Mouse (Mus musculus) neural tube, embryonic 12.5 days (tissue): Measurements from ENCODE around the gene Speg. TPM values are rescaled to one million over a fixed set of nuclear protein-coding genes. Genes with fewer than 3 reads are reported as not detected.

ENCODE experiments used
- ATAC-seq: fragments of 200-750 bp; cut with Nextera tagmentation; 2 replicates; pipeline ENCODE4 v1.8.0; 2017; ENCODE audit warnings: low read depth, mild to moderate bottlenecking, moderate TSS enrichment, moderate library complexity; ENCODE audit not compliant: low FRiP score
- H3K27ac ChIP-seq: fragments of 300-500 bp; sonication (generic); 2 replicates; pipeline ENCODE4 v1.5.1; 2016
- H3K27me3 ChIP-seq: fragments of 300-500 bp; sonication (generic); replicated peaks from 2 replicates; pipeline ENCODE4 v1.6.1; 2016; ENCODE audit warnings: mild to moderate bottlenecking
- H3K36me3 ChIP-seq: fragments of 300-500 bp; sonication (generic); 2 replicates; pipeline ENCODE4 v1.6.1; 2016; ENCODE audit warnings: mild to moderate bottlenecking
- H3K4me1 ChIP-seq: fragments of 300-500 bp; sonication (generic); 2 replicates; pipeline ENCODE4 v1.6.1; 2016
- H3K4me2 ChIP-seq: fragments of 300-500 bp; sonication (generic); replicated peaks from 2 replicates; pipeline ENCODE4 v1.6.1; 2016; ENCODE audit warnings: mild to moderate bottlenecking
- H3K4me3 ChIP-seq: fragments of 300-500 bp; sonication (generic); 2 replicates; pipeline ENCODE4 v1.5.1; 2016
- H3K9ac ChIP-seq: fragments of 300-500 bp; sonication (generic); 2 replicates; pipeline ENCODE4 v1.6.1; 2016; ENCODE audit warnings: mild to moderate bottlenecking
- H3K9me3 ChIP-seq: fragments of 300-500 bp; sonication (generic); 2 replicates; pipeline ENCODE4 v1.6.1; 2016; ENCODE audit warnings: mild to moderate bottlenecking
- WGBS: fragments of 180-500 bp; shearing (Covaris S2); methylation state at CpG from one replicate; pipeline ENCODE4 v1.1.7; 2016; 5-methylcytosine and 5-hydroxymethylcytosine counted together
- polyA plus RNA-seq: library from polyadenylated mRNA; unstranded; fragments of >200 nt; fragmentation: Nextera tagmentation; extraction: Ambion mirVana; gene quantifications from 2 replicates; pipeline ENCODE4 v1.2.1, GENCODE M21; 2016

Speg gene
- polyA plus RNA-seq, 1 experiment from 2014 or later: 15.8 TPM

- WGBS: 38% methylated on average over 10 of the region's 10 CpGs
- ATAC-seq: no peak
- peaks cover 4% of the 10 kb centered on the region; the same call in 1 of the 2 replicates for H3K36me3 ChIP-seq
These were observed 50.8 kb downstream of the Speg start for GRCm38 (mm10) chr1:75425796-75426471.

GRCm38 (mm10) chr1:75435475-75436328 lies 60.6 kb downstream of the Speg start, which contains the start of gene Gmppa:
Gene Gmppa (plus strand): TSS chr1:75435930.
- ATAC-seq: peak; percentile 84
- Histone ChIP-seq H3K27ac (no peak within 1 kb of the TSS), H3K9ac (peak within 1 kb of the TSS; percentile 62), H3K36me3 (peaks cover 8% of the 10 kb centered on the region), H3K9me3 (no peaks in the 10 kb centered on the region), H3K4me3 (peak within 1 kb of the TSS; percentile 57), H3K4me1 (peaks cover 24% of the 10 kb centered on the region), H3K27me3 (no peaks in the 10 kb centered on the region), H3K4me2 (peak within 1 kb of the TSS; percentile 74)
- 6% methylated on average over 28 of the region's 28 CpGs for WGBS

More at GRCm38 (mm10) chr1:75425796-75426471, 50.8 kb downstream of the Speg start:
- H3K27me3 ChIP-seq: peaks cover 52% of the 10 kb centered on the region
- H3K4me1 ChIP-seq: peaks cover 26% of the 10 kb centered on the region
- no peak overlapping the region for H3K9ac ChIP-seq
- no peak overlapping the region for H3K27ac ChIP-seq
- H3K4me2 ChIP-seq: no peak overlapping the region
- H3K9me3 ChIP-seq: no peaks in the 10 kb centered on the region
- H3K4me3 ChIP-seq: no peak overlapping the region

DNA sequence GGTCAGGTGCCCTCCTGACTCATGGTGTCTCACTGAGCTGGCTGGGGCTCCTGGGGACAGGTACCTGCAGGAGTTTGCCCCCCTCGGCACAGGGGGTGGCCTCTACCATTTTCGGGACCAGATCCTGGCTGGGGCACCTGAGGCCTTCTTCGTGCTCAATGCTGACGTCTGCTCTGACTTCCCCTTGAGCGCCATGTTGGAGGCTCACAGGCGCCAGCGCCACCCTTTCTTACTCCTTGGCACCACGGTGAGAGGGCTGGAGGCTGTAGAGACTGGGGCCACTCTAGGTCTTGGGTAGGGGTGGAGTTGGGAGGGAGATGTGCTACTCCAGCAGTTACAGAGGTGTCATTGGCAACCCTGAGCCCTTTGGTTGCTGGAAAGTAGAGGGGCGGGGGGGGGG lies 63.7 kb downstream of the Speg start:
- no peaks in the 10 kb centered on the region for H3K9me3 ChIP-seq
- no peak overlapping the region for H3K4me3 ChIP-seq
- no peak overlapping the region for H3K4me2 ChIP-seq
- no peak overlapping the region for H3K27ac ChIP-seq
- H3K27me3 ChIP-seq: no peaks in the 10 kb centered on the region
- WGBS: 81% methylated on average over 8 of the region's 9 CpGs
- ATAC-seq: no peak
- H3K9ac ChIP-seq: no peak overlapping the region
- peaks cover 42% of the 10 kb centered on the region for H3K4me1 ChIP-seq
- H3K36me3 ChIP-seq: peaks cover 10% of the 10 kb centered on the region; the same call in 1 of the 2 replicates

- Histone ChIP-seq H3K27me3 (no peaks in the 10 kb centered on the region), H3K4me2 (no peak overlapping the region), H3K36me3 (peaks cover 10% of the 10 kb centered on the region; the same call in 1 of the 2 replicates), H3K4me1 (peaks cover 61% of the 10 kb centered on the region), H3K9ac (no peak overlapping the region), H3K4me3 (no peak overlapping the region), H3K27ac (no peak overlapping the region), H3K9me3 (no peaks in the 10 kb centered on the region)
- no peak for ATAC-seq
- 91% methylated on average over 7 of the region's 7 CpGs for WGBS
These were observed 65.6 kb downstream of the Speg start for GRCm38 (mm10) chr1:75440661-75441060.

- H3K4me3 ChIP-seq: no peak overlapping the region
- no peak overlapping the region for H3K4me2 ChIP-seq
- peaks cover 10% of the 10 kb centered on the region; the same call in 1 of the 2 replicates for H3K36me3 ChIP-seq
- no peak for ATAC-seq
- peaks cover 64% of the 10 kb centered on the region for H3K4me1 ChIP-seq
- H3K27me3 ChIP-seq: no peaks in the 10 kb centered on the region
- no peaks in the 10 kb centered on the region for H3K9me3 ChIP-seq
- 81% methylated on average over 15 of the region's 15 CpGs for WGBS
- H3K27ac ChIP-seq: no peak overlapping the region
- H3K9ac ChIP-seq: no peak overlapping the region
These were observed 66.4 kb downstream of the Speg start for GRCm38 (mm10) chr1:75441471-75441996.

- Histone ChIP-seq H3K27me3 (no peaks in the 10 kb centered on the region), H3K4me1 (peaks cover 65% of the 10 kb centered on the region), H3K9me3 (no peaks in the 10 kb centered on the region), H3K4me2 (no peak overlapping the region), H3K4me3 (no peak overlapping the region), H3K27ac (no peak overlapping the region), H3K36me3 (peaks cover 10% of the 10 kb centered on the region; the same call in 1 of the 2 replicates), H3K9ac (no peak overlapping the region)
- WGBS: 81% methylated on average over 9 of the region's 9 CpGs
- ATAC-seq: no peak
These were observed 67.1 kb downstream of the Speg start for GRCm38 (mm10) chr1:75442171-75442570.

DNA sequence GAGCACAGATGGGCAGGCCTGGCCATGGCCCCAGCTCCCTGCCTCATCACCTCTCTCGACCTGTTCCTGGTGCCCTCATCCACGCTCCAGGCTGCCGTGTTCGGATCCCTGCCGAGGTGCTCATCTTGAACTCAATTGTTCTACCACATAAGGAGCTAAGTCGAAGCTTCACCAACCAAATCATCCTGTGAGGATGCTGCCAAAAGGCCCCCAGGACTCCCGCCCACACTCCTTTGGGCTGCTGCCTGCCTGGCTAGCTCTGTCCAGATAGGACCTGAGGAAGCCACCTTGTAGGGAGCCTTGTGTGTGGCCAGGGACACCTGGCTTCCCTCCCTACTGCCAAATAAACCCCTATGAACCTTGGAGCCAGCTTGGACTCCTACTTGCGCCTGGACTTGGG lies 67.7 kb downstream of the Speg start:
- peak overlapping the region; percentile 74 for H3K4me2 ChIP-seq
- H3K9me3 ChIP-seq: no peaks in the 10 kb centered on the region
- peaks cover 10% of the 10 kb centered on the region; the same call in 1 of the 2 replicates for H3K36me3 ChIP-seq
- H3K9ac ChIP-seq: no peak overlapping the region
- no peak overlapping the region for H3K4me3 ChIP-seq
- 35% methylated on average over 8 of the region's 8 CpGs for WGBS
- H3K27ac ChIP-seq: peak overlapping the region; percentile 86; the same call in 1 of the 2 replicates
- peaks cover 71% of the 10 kb centered on the region for H3K4me1 ChIP-seq
- ATAC-seq: no peak
- H3K27me3 ChIP-seq: 0 out of 2 replicates have a peak, but pooled peaks cover 3% of the 10 kb centered on the region

DNA sequence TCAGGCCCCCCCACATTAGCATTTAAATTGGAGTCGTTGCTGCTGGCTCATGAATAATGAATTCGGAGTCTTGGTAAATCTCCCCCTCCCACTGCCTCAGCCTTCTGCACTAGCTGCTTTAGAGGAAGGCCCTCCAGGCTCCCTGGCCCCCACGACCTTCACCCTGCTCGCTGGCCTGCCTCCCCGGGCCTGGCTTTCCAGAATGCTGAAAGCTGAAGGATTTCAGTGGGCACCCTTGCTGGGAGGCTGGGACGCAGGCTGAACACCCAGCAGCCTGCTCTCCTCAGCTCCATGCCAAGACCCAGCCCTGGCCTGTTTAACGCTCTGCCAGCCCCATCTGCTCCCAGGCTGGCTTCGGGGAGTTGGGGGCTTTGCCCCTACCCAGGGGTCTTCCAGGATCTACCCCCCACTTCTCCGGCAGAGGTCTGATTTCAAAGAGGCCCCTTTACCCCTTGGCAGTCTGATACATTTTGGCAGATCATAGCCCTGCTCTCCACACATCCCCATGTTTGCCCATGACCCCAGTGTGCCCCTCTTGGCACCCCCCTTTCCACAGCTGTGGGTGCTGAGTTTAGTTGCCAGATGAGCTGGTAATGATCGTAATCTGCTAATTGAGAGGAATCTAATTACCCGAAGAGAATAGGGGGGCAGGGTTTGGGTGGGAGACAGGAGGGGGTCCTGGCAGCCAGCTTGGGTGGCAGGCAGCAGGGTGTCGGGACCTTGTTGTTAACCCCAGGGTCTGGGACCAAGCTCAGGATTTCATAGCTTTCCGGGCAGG lies 68.3 kb downstream of the Speg start:
- no peak for ATAC-seq
- Histone ChIP-seq H3K9ac (peak overlapping the region; percentile 41), H3K4me3 (no peak overlapping the region), H3K27me3 (0 out of 2 replicates have a peak, but pooled peaks cover 6% of the 10 kb centered on the region), H3K9me3 (no peaks in the 10 kb centered on the region), H3K36me3 (peaks cover 10% of the 10 kb centered on the region; the same call in 1 of the 2 replicates), H3K4me2 (peak overlapping the region; percentile 74), H3K4me1 (peaks cover 77% of the 10 kb centered on the region), H3K27ac (peak overlapping the region; percentile 86)
- WGBS: 18% methylated on average over 13 of the region's 13 CpGs

DNA sequence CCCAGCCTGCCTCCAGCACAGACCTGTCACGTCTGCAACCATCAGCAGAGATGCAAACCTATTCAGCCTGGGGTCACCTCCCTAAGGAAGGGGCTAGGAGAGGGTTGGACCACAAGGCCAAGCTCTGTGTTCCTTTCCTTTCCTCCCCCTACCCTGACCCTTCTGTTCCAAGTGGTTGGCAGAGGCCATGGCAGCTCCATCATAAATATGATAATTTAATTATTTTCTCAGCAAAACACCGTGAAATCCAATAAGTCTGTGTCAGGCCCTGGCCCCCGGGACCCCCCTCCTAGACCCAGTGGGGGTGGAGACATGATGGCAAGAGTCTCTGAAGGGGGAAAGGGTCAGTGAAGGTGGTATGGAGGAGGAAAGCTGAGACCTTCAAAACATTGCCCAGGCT lies 69.1 kb downstream of the Speg start:
- Histone ChIP-seq H3K9ac (0 out of 2 replicates have a peak overlapping the region, but pooled peaks have one; percentile 41), H3K36me3 (peaks cover 10% of the 10 kb centered on the region; the same call in 1 of the 2 replicates), H3K4me1 (peaks cover 78% of the 10 kb centered on the region), H3K27me3 (peaks cover 12% of the 10 kb centered on the region), H3K4me2 (peak overlapping the region; percentile 74), H3K27ac (peak overlapping the region; percentile 86; the same call in 1 of the 2 replicates), H3K4me3 (no peak overlapping the region), H3K9me3 (no peaks in the 10 kb centered on the region)
- 19% methylated on average over 3 of the region's 3 CpGs for WGBS
- ATAC-seq: no peak

DNA sequence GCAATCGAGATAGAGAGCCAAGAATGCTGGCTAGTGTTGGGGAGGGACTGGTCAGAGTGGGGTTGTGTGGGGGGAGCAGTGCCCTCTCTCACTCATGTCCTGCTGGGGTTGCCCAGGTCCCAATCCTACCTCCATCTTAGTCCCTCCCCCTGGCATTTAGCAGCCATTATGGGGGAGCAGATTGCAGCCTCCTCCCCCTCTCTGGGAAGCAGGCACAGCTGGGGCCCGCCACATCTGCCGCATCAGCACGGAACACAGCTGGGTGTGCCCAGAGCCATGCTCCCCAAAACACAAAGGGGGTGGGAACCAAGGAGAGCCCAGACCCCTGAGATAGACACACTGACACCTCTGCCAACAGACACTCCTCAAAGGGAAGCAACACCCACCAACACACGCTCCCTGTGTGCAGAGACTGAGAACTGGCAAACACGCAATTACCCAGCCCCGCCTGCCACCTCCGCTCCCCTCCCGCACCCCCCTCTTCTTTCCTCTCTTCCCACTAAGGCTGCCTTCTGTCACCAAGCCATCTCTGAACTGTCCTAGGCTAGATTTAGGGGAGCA lies 70.1 kb downstream of the Speg start:
- no peak overlapping the region for H3K4me3 ChIP-seq
- H3K9me3 ChIP-seq: no peaks in the 10 kb centered on the region
- H3K27me3 ChIP-seq: peaks cover 22% of the 10 kb centered on the region
- peak overlapping the region; percentile 86; the same call in 1 of the 2 replicates for H3K27ac ChIP-seq
- peaks cover 9% of the 10 kb centered on the region; the same call in 1 of the 2 replicates for H3K36me3 ChIP-seq
- H3K4me1 ChIP-seq: peaks cover 84% of the 10 kb centered on the region
- 0 out of 2 replicates have a peak, but pooled peaks have one; percentile 0 for ATAC-seq
- H3K9ac ChIP-seq: 0 out of 2 replicates have a peak overlapping the region, but pooled peaks have one; percentile 6
- 10% methylated on average over 9 of the region's 9 CpGs for WGBS
- peak overlapping the region; percentile 74 for H3K4me2 ChIP-seq
